Mouse (Mus musculus): ENCODE measurements around the gene Prep. TPM values are rescaled to one million over a fixed set of nuclear protein-coding genes. Genes with fewer than 3 reads are reported as not detected.
A peak's percentile ranks its signal among the peaks of the same experiment; 100 is the strongest.

Gene Prep
- polyA plus RNA-seq, 1 experiment from 2014 or later: 26.3 TPM

GRCm38 (mm10) chr10:45070362-45070761 is 3.4 kb downstream of the Prep start:
- H3K9ac ChIP-seq (ENCODE audit: low read length): peak overlapping the region; percentile 29; the same call in 1 of the 2 replicates
- H3K4me1 ChIP-seq (ENCODE audit: control insufficient read depth, insufficient read depth, low read length): peaks cover 43% of the 10 kb centered on the region
- no peak overlapping the region; the same call in 1 of the 2 replicates for H3K27ac ChIP-seq (ENCODE audit: low read length)
- peak overlapping the region; percentile 32; the same call in 1 of the 2 replicates for H3K4me2 ChIP-seq (ENCODE audit: low read depth, low read length)
- WGBS: 54% methylated on average over 5 of the region's 5 CpGs
- no peaks in the 10 kb centered on the region for H3K9me3 ChIP-seq (replicated peaks; ENCODE audit: control insufficient read depth, low read length)
- H3K27me3 ChIP-seq (ENCODE audit: control insufficient read depth, insufficient read depth, low read length): no peaks in the 10 kb centered on the region
- no peak for ATAC-seq (replicated peaks; ENCODE audit: extremely low read depth, insufficient read depth, low FRiP score)
- H3K36me3 ChIP-seq (ENCODE audit: control insufficient read depth, insufficient read depth): peaks cover 5% of the 10 kb centered on the region; the same call in 1 of the 2 replicates
- no peak overlapping the region for H3K4me3 ChIP-seq (ENCODE audit: low read length)

GRCm38 (mm10) chr10:45070929-45071813 is 4.2 kb downstream of the Prep start:
- no peak overlapping the region for H3K4me3 ChIP-seq (ENCODE audit: low read length)
- H3K9me3 ChIP-seq (replicated peaks; ENCODE audit: control insufficient read depth, low read length): no peaks in the 10 kb centered on the region
- H3K4me2 ChIP-seq (ENCODE audit: low read depth, low read length): peak overlapping the region; percentile 32; the same call in 1 of the 2 replicates
- H3K36me3 ChIP-seq (ENCODE audit: control insufficient read depth, insufficient read depth): peaks cover 5% of the 10 kb centered on the region; the same call in 1 of the 2 replicates
- H3K4me1 ChIP-seq (ENCODE audit: control insufficient read depth, insufficient read depth, low read length): peaks cover 43% of the 10 kb centered on the region
- H3K9ac ChIP-seq (ENCODE audit: low read length): peak overlapping the region; percentile 29; the same call in 1 of the 2 replicates
- no peaks in the 10 kb centered on the region for H3K27me3 ChIP-seq (ENCODE audit: control insufficient read depth, insufficient read depth, low read length)
- no peak overlapping the region for H3K27ac ChIP-seq (ENCODE audit: low read length)
- WGBS: 68% methylated on average over 13 of the region's 13 CpGs
- ATAC-seq (replicated peaks; ENCODE audit: extremely low read depth, insufficient read depth, low FRiP score): no peak

DNA sequence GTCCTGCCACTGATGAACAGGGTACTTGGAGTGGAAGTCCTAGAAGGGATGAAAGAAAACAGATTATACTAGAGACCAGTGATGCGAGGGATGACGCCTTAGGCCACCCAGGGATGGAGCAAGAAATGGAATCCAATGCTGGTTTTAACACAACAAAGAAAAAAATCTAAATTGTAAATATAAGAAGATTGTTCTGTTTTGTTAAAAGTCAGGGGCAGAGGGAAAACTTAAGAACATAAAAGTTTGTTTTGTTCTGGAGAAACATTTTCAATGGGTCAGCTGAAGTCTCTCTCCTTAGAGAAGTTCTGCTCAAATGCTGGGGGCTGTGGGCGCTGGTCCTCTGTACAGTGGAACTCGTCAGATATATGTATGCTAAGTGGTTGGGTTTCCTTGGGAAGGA is 5.3 kb downstream of the Prep start:
- Histone ChIP-seq H3K27me3 (ENCODE audit: control insufficient read depth, insufficient read depth, low read length) (no peaks in the 10 kb centered on the region), H3K4me2 (ENCODE audit: low read depth, low read length) (no peak overlapping the region), H3K4me1 (ENCODE audit: control insufficient read depth, insufficient read depth, low read length) (peaks cover 44% of the 10 kb centered on the region)

GRCm38 (mm10) chr10:45074543-45074942 is 7.5 kb downstream of the Prep start:
- H3K4me1 ChIP-seq (ENCODE audit: control insufficient read depth, insufficient read depth, low read length): peaks cover 28% of the 10 kb centered on the region
- no peak for ATAC-seq (replicated peaks; ENCODE audit: extremely low read depth, insufficient read depth, low FRiP score)
- H3K9me3 ChIP-seq (replicated peaks; ENCODE audit: control insufficient read depth, low read length): no peaks in the 10 kb centered on the region
- no peak overlapping the region for H3K4me3 ChIP-seq (ENCODE audit: low read length)
- H3K36me3 ChIP-seq (ENCODE audit: control insufficient read depth, insufficient read depth): peaks cover 5% of the 10 kb centered on the region; the same call in 1 of the 2 replicates
- WGBS: 75% methylated on average over 6 of the region's 6 CpGs
- H3K9ac ChIP-seq (ENCODE audit: low read length): no peak overlapping the region
- no peak overlapping the region for H3K27ac ChIP-seq (ENCODE audit: low read length)
- H3K27me3 ChIP-seq (ENCODE audit: control insufficient read depth, insufficient read depth, low read length): no peaks in the 10 kb centered on the region
- no peak overlapping the region for H3K4me2 ChIP-seq (ENCODE audit: low read depth, low read length)

More for the DNA sequence above, 5.3 kb downstream of the Prep start:
- no peak for ATAC-seq (replicated peaks; ENCODE audit: extremely low read depth, insufficient read depth, low FRiP score)
- H3K4me3 ChIP-seq (ENCODE audit: low read length): no peak overlapping the region
- H3K36me3 ChIP-seq (ENCODE audit: control insufficient read depth, insufficient read depth): peaks cover 5% of the 10 kb centered on the region; the same call in 1 of the 2 replicates
- H3K27ac ChIP-seq (ENCODE audit: low read length): no peak overlapping the region
- H3K9me3 ChIP-seq (replicated peaks; ENCODE audit: control insufficient read depth, low read length): no peaks in the 10 kb centered on the region
- no peak overlapping the region for H3K9ac ChIP-seq (ENCODE audit: low read length)
- WGBS: 89% methylated on average over 4 of the region's 4 CpGs

DNA sequence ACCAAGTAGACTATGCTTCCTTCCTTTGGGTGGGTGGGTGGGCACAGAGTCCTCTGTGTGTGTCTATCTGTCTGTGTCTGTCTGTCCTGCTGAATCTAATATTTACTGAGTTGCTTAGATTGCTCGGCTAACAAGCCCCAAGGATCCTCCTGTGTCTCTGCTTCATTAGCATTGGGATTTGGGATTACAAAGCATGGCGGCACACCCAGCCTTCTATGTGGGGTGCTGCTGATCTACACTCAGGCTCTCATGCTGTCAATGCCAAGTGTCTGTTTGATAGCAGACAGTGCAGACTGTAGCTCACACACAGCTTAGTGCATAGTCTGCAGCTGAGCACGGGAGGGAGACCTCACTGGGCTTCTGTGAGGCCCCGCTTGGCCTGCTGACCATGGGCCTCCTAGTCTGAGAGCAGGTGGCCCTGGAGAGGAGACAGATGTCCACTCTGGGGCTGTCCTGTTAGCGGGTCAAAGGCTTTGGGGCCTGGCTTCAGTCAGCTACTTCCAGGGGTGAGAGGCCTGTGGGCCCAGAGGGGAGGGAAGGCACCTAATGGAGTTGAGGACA is 8.6 kb downstream of the Prep start:
- H3K9ac ChIP-seq (ENCODE audit: low read length): no peak overlapping the region
- no peak overlapping the region for H3K27ac ChIP-seq (ENCODE audit: low read length)
- no peak overlapping the region for H3K4me2 ChIP-seq (ENCODE audit: low read depth, low read length)
- no peak for ATAC-seq (replicated peaks; ENCODE audit: extremely low read depth, insufficient read depth, low FRiP score)
- 52% methylated on average over 5 of the region's 5 CpGs for WGBS
- no peaks in the 10 kb centered on the region for H3K9me3 ChIP-seq (replicated peaks; ENCODE audit: control insufficient read depth, low read length)
- H3K36me3 ChIP-seq (ENCODE audit: control insufficient read depth, insufficient read depth): peaks cover 5% of the 10 kb centered on the region; the same call in 1 of the 2 replicates
- no peak overlapping the region for H3K4me3 ChIP-seq (ENCODE audit: low read length)
- H3K4me1 ChIP-seq (ENCODE audit: control insufficient read depth, insufficient read depth, low read length): peaks cover 17% of the 10 kb centered on the region
- H3K27me3 ChIP-seq (ENCODE audit: control insufficient read depth, insufficient read depth, low read length): no peaks in the 10 kb centered on the region

- Histone ChIP-seq H3K4me2 (ENCODE audit: low read depth, low read length) (no peak overlapping the region), H3K4me3 (ENCODE audit: low read length) (no peak overlapping the region), H3K36me3 (ENCODE audit: control insufficient read depth, insufficient read depth) (peaks cover 5% of the 10 kb centered on the region; the same call in 1 of the 2 replicates), H3K9me3 (replicated peaks; ENCODE audit: control insufficient read depth, low read length) (no peaks in the 10 kb centered on the region), H3K27ac (ENCODE audit: low read length) (no peak overlapping the region), H3K4me1 (ENCODE audit: control insufficient read depth, insufficient read depth, low read length) (peaks cover 14% of the 10 kb centered on the region), H3K27me3 (ENCODE audit: control insufficient read depth, insufficient read depth, low read length) (no peaks in the 10 kb centered on the region), H3K9ac (ENCODE audit: low read length) (no peak overlapping the region)
- 81% methylated on average over 10 of the region's 10 CpGs for WGBS
- no peak for ATAC-seq (replicated peaks; ENCODE audit: extremely low read depth, insufficient read depth, low FRiP score)
These were observed 9.6 kb downstream of the Prep start for GRCm38 (mm10) chr10:45076585-45076984.

DNA sequence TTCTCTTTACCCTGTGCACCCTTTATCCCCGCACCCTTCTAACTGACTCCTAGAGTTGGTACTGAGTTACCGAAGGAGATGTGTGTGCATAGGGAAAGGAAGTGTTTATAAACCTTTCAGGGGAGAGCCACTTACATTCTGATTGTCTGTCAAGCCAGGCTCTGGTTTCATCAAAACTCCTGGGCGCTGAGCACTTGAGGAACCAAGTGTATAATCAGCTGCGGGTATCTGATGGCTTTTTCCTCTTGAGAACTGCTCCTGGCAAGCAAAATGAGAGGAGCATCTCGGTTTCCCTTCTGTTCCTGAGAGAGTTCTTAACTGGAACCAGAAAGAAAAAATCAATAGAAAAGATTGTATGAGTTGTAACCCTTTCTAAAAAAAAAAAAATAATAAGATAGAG is 10.3 kb downstream of the Prep start:
- WGBS: 55% methylated on average over 5 of the region's 5 CpGs
- H3K9ac ChIP-seq (ENCODE audit: low read length): no peak overlapping the region
- peaks cover 14% of the 10 kb centered on the region for H3K4me1 ChIP-seq (ENCODE audit: control insufficient read depth, insufficient read depth, low read length)
- H3K4me3 ChIP-seq (ENCODE audit: low read length): no peak overlapping the region
- no peak for ATAC-seq (replicated peaks; ENCODE audit: extremely low read depth, insufficient read depth, low FRiP score)
- no peaks in the 10 kb centered on the region for H3K9me3 ChIP-seq (replicated peaks; ENCODE audit: control insufficient read depth, low read length)
- no peaks in the 10 kb centered on the region for H3K27me3 ChIP-seq (ENCODE audit: control insufficient read depth, insufficient read depth, low read length)
- no peak overlapping the region for H3K27ac ChIP-seq (ENCODE audit: low read length)
- H3K4me2 ChIP-seq (ENCODE audit: low read depth, low read length): no peak overlapping the region
- H3K36me3 ChIP-seq (ENCODE audit: control insufficient read depth, insufficient read depth): peaks cover 5% of the 10 kb centered on the region; the same call in 1 of the 2 replicates

- Histone ChIP-seq H3K4me3 (ENCODE audit: low read length) (no peak overlapping the region), H3K9me3 (replicated peaks; ENCODE audit: control insufficient read depth, low read length) (no peaks in the 10 kb centered on the region), H3K4me2 (ENCODE audit: low read depth, low read length) (no peak overlapping the region), H3K27ac (ENCODE audit: low read length) (no peak overlapping the region), H3K9ac (ENCODE audit: low read length) (no peak overlapping the region), H3K4me1 (ENCODE audit: control insufficient read depth, insufficient read depth, low read length) (peaks cover 21% of the 10 kb centered on the region), H3K36me3 (ENCODE audit: control insufficient read depth, insufficient read depth) (no peaks in the 10 kb centered on the region), H3K27me3 (ENCODE audit: control insufficient read depth, insufficient read depth, low read length) (no peaks in the 10 kb centered on the region)
- no peak for ATAC-seq (replicated peaks; ENCODE audit: extremely low read depth, insufficient read depth, low FRiP score)
- WGBS: 54% methylated on average over 5 of the region's 5 CpGs
These were observed 12.8 kb downstream of the Prep start for GRCm38 (mm10) chr10:45079756-45080155.

DNA sequence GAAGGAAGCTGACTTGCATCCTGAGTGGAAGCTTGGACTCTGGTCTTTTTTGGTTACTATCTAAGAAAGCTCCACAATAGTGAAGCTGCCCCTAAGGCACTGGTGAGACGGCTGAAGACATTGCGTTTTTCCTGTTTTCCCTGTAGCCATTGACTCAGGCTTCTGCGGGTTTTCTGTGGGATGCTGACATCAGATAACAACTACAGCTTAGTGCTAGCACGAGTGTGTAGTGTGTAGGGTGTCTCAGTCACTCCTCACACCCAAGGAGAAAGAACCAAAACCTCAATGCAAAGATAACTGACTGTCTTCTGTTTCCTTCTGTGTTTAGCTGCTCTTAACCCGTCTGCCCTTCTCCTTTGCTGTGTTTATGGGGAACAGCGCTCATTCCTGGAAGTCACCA is 13.5 kb downstream of the Prep start:
- 61% methylated on average over 6 of the region's 6 CpGs for WGBS
- Histone ChIP-seq H3K9ac (ENCODE audit: low read length) (no peak overlapping the region), H3K4me2 (ENCODE audit: low read depth, low read length) (no peak overlapping the region), H3K36me3 (ENCODE audit: control insufficient read depth, insufficient read depth) (no peaks in the 10 kb centered on the region), H3K27me3 (ENCODE audit: control insufficient read depth, insufficient read depth, low read length) (no peaks in the 10 kb centered on the region), H3K4me3 (ENCODE audit: low read length) (no peak overlapping the region), H3K9me3 (replicated peaks; ENCODE audit: control insufficient read depth, low read length) (no peaks in the 10 kb centered on the region), H3K4me1 (ENCODE audit: control insufficient read depth, insufficient read depth, low read length) (peaks cover 19% of the 10 kb centered on the region), H3K27ac (ENCODE audit: low read length) (no peak overlapping the region)
- ATAC-seq (replicated peaks; ENCODE audit: extremely low read depth, insufficient read depth, low FRiP score): no peak
